Mouse (Mus musculus): ENCODE measurements at regions not wholly inside any gene's neighbourhood (a gene's known extent, or its start where the extent isn't known, plus 50 kb on each side); places are given as distances from the start of the nearest gene placed in this dataset.

- DNase-seq (ENCODE audit: low spot score), result no peak
Measured at GRCm38 (mm10) chr8:92427801-92428200, 70.4 kb downstream of the Irx5 start.

GRCm38 (mm10) chr8:92437075-92437663 lies 79.7 kb downstream of the Irx5 start:
- no peak for DNase-seq (ENCODE audit: low spot score)

DNA sequence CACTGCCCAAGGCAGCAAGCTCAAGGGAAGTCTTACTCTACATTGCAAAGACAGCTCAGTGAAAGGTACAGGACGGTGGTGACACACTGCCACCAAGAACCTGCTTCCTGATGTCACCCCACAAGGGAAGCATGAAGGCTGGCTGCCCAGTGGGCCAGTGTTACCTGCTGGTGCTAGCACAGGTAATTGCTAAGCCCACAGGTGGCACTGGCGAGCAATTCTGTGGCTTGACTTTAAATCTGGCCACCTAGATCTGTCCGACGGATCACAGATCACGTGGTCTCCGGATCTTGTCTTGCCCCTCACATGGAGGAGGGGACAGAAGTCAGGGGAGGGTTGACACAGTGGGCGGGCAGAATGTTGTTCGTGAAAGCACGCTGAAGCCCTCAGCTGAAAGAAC lies 80.9 kb downstream of the Irx5 start:
- no peak for DNase-seq (ENCODE audit: low spot score)

DNA sequence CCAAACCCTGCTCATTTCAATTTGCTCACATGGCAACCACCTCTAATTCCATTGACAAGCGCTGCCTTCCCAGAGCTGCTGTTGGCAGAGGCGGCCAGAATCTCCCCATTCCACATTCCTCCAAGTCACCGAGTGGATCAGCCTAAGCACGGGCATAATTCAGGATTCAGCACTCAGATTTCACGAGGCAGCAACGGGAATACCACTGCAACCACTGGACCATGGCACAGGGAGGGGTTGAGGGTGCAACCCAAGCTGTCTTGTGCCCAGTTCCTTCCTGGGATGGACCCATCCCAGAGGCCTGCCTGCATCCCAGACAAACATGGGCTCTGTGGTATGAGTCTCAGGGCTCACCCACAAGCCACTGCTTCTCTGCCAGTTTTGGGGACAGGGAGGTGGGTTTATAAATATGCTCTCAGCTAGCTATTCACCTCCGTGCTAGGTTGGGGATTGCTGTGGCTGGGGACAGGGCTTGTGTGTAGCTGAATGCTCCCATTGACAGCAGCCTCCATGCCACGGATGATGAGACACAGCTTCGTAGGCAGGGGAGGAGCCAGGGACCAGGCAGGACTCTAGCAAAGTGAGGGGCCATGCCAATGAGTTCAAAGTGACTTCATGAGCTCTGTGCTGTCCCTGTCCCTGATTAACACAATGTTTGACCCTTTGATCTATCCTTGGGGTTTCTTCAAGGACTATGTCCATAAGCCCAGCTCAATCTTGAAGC lies 82.5 kb downstream of the Irx5 start:
- DNase-seq (ENCODE audit: low spot score), result no peak

- no peak for DNase-seq (ENCODE audit: low spot score)
Measured at GRCm38 (mm10) chr8:92442086-92442485, 84.7 kb downstream of the Irx5 start.

GRCm38 (mm10) chr8:92459291-92459690 lies 101.9 kb downstream of the Irx5 start:
- no peak for DNase-seq (ENCODE audit: low spot score)

DNA sequence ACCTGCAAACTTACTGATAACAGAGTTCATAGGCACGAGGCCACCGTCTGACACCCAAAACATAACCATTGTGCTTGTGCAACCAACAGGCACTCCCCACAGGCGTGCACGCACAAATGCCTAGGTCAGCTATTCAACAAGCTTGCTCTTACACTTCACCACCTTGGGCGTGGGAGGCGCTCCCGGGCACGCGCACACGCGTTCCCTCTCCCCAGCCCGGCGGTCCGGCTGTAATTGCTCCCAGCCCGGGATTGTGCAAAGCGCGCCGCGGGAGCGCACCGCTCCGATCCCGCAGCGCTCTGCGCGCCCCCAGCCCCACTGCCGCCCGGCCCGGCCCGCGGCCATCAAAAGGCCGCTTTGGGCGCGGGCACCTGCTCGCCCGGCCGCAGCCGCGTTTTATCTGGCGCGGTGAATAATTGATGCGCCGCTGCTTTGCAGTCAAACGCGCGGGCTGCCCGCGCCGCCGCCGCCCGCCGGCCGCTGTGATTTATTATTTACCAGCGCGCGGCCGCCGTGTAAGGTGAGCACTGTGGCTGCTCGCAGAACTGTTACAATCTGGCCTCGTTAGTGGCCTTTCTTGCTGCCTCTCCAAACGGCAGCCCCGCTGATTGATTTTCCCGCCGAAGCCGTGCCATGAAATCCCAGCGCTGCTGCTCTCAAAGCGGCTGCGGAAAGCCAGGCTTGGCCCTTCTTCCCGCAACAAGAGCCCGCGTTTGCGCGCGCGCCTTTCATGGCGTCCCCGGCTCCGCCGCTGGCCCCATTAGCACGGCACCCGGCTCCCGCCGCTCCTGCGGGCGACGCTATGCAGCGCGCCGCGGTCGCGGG lies 102.9 kb downstream of the Irx5 start:
- DNase-seq (ENCODE audit: low spot score), result no peak

GRCm38 (mm10) chr8:92469141-92470000 lies 111.9 kb downstream of the Irx5 start:
- no peak for DNase-seq (ENCODE audit: low spot score)

DNA sequence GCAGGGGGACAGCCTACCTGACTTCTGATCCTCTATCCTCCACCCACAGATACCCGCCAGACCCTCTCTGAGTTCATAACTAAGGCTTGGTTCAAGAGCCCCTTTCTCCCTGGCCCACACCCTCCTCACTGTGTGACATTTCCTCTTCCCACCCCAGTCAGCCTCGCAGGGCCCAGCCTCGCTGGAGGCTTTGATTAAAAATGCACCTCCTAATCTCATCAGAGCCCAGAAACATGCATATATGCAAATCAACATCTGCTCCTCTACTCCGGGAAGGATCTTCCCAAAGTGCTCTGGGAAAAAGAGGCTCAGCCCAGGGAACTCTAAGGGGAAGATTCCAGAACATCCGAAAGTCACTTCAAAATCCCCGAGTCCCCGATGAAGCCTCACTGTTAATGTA lies 114.8 kb downstream of the Irx5 start:
- no peak for DNase-seq (ENCODE audit: low spot score)

DNA sequence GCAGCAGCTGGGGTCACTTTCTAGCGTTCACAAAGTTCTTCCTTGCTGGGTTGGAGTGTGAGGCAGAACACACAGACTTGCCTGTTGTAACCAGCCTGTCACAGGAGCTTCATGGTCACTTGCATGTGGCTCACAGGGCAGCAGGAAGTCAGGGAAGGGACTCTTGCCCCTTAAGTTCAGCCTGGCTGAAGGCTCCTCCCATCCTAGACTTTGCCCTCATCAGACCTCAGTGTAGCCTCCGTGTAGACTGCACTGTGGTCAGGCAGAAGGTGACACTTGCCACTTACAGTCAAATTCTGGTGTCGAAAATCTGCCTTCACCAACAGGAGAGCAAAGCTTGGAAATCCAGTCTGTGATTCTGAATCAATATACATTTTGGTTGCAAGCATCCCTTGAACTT lies 115.4 kb downstream of the Irx5 start:
- no peak for DNase-seq (ENCODE audit: low spot score)

- no peak for DNase-seq (ENCODE audit: low spot score)
Measured at GRCm38 (mm10) chr8:92482393-92482792, 125.0 kb downstream of the Irx5 start.

GRCm38 (mm10) chr8:92483055-92483765 lies 125.8 kb downstream of the Irx5 start:
- no peak for DNase-seq (ENCODE audit: low spot score)

DNA sequence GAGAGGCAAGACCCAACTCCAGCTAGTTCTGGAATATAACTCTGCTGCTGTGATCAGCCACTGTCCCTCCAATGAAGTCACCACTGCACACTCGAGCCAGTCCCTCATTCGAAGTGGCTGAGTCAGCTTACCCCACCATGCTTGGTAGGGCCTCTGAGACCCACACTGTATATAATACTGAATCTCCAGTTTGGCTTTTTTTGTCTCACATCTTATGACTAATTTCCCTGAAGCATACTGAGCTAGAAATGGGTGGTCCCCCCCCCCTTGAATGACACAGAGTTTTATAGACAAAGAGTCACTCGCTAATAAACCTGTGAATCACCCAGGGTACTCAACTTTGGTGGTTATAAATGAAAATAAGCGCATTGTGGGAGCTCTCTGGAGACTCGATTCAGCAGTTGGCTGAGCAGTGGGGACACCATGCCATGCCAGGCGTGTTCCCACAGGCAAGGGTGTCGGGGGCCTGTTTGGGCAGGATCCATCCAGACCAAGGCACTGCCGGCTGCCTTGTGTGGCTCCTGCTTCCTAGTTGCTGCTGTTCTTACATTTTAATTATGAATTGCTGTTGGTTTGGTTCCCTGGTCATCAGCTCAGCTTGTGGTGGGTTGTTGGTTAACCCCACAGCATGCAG lies 131.2 kb downstream of the Irx5 start:
- no peak for DNase-seq (ENCODE audit: low spot score)

GRCm38 (mm10) chr8:92491533-92491932 lies 134.1 kb downstream of the Irx5 start:
- no peak for DNase-seq (ENCODE audit: low spot score)

GRCm38 (mm10) chr8:92493403-92493802 lies 136.0 kb downstream of the Irx5 start:
- no peak for DNase-seq (ENCODE audit: low spot score)

- no peak for DNase-seq (ENCODE audit: low spot score)
Measured at GRCm38 (mm10) chr8:92505552-92506281, 148.3 kb downstream of the Irx5 start.

DNA sequence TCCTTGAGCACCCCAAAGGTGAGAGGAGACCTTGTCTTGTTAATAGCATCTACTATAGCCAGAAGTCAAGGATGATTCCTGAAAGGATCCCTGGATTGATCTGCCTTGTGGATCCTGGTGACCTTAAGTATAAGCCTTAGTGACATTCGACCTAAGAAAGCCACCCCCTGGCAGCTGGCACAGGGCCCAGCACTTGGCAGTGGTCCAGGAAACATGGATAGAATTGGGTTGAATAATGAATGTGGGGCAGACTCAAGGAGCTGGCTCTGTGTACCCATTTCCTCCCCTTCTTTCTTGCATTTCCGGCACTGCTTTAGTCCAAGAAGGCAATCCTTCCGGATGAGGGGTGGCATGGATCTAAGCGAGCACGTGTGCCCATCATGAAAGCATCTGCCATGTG lies 149.0 kb downstream of the Irx5 start:
- no peak for DNase-seq (ENCODE audit: low spot score)

GRCm38 (mm10) chr8:92506906-92507305 lies 149.5 kb downstream of the Irx5 start:
- peak; percentile 85 for DNase-seq (ENCODE audit: low spot score)

GRCm38 (mm10) chr8:92515385-92515784 lies 158.0 kb downstream of the Irx5 start:
- DNase-seq (ENCODE audit: low spot score), result no peak

DNA sequence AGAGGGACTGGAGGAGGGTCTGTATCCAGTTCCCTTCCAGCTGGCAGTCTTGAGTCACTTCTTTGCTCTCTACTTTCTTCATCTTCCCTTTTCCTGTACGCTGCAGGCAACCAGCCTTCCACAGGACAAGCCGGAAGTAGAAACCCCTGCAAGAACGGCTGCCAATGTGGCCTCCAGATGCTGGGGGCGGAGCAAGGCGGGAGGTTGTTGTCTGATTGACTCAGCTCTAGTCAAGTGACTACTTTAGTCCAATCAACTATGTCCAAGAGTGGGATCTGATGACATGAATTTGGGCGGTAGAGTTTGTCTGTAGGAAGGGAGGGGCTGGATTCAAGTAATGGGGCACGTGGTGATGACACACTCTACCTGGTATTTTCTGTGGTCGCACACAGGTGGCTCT lies 156.1 kb upstream of the Irx6 start:
- no peak for DNase-seq (ENCODE audit: low spot score)
